Mouse (Mus musculus): ENCODE results near the gene 4933416C03Rik. TPM values are rescaled to one million over a fixed set of nuclear protein-coding genes. Genes with fewer than 3 reads are reported as not detected.

The 4933416C03Rik gene
- total and polyA plus RNA-seq, 3 experiments, result not detected

- DNase-seq (ENCODE audit: low spot score), result no peak
- no peak for TF ChIP-seq POLR2AphosphoS5 (IDR thresholded peaks at IDR 0.05; ENCODE audit: insufficient replicate concordance, low read depth, low read length)
- no peak for TF ChIP-seq GATA1 (IDR thresholded peaks at IDR 0.05; ENCODE audit: borderline replicate concordance, low read length)
- no peak for TF ChIP-seq TAL1 (conservative IDR thresholded peaks at IDR 0.05; ENCODE audit: low read depth, low read length)
- TF ChIP-seq GATA2 (IDR thresholded peaks at IDR 0.05; ENCODE audit: borderline replicate concordance, low read depth, low read length), result no peak
- TF ChIP-seq CTCF (IDR thresholded peaks at IDR 0.05; ENCODE audit: low read depth, low read length), result no peak
- Histone ChIP-seq H3K4me3 (ENCODE audit: low read depth, low read length) (no peak overlapping the region), H3K9me3 (replicated peaks) (peaks cover 29% of the 10 kb centered on the region), H3K36me3 (replicated peaks) (no peaks in the 10 kb centered on the region), H3K4me1 (ENCODE audit: insufficient read depth, low read depth, low read length) (no peaks in the 10 kb centered on the region), H3K27me3 (ENCODE audit: insufficient read depth, low read length) (no peaks in the 10 kb centered on the region)
- ATAC-seq (ENCODE audit: extremely low read depth, insufficient number of reproducible peaks, low FRiP score, poor library complexity, severe bottlenecking), result no peak
Observed at GRCm38 (mm10) chr10:116140226-116140625, 26.5 kb upstream of the 4933416C03Rik start.

GRCm38 (mm10) chr10:116135187-116135586 is 21.5 kb upstream of the 4933416C03Rik start:
- DNase-seq (ENCODE audit: low spot score) (no peak), ATAC-seq (ENCODE audit: extremely low read depth, insufficient number of reproducible peaks, low FRiP score, poor library complexity, severe bottlenecking) (no peak)

GRCm38 (mm10) chr10:116132233-116132632 is 18.5 kb upstream of the 4933416C03Rik start:
- Histone ChIP-seq H3K4me3 (ENCODE audit: low read depth, low read length) (no peak overlapping the region), H3K4me1 (ENCODE audit: insufficient read depth, low read depth, low read length) (no peaks in the 10 kb centered on the region), H3K36me3 (replicated peaks) (no peaks in the 10 kb centered on the region), H3K9me3 (replicated peaks) (peaks cover 12% of the 10 kb centered on the region), H3K27me3 (ENCODE audit: insufficient read depth, low read length) (no peaks in the 10 kb centered on the region)
- no peak for ATAC-seq (ENCODE audit: extremely low read depth, insufficient number of reproducible peaks, low FRiP score, poor library complexity, severe bottlenecking)
- TF ChIP-seq GATA1 (IDR thresholded peaks at IDR 0.05; ENCODE audit: borderline replicate concordance, low read length) (no peak), TAL1 (conservative IDR thresholded peaks at IDR 0.05; ENCODE audit: low read depth, low read length) (no peak), GATA2 (IDR thresholded peaks at IDR 0.05; ENCODE audit: borderline replicate concordance, low read depth, low read length) (no peak), CTCF (IDR thresholded peaks at IDR 0.05; ENCODE audit: low read depth, low read length) (no peak), POLR2AphosphoS5 (IDR thresholded peaks at IDR 0.05; ENCODE audit: insufficient replicate concordance, low read depth, low read length) (no peak)
- no peak for DNase-seq (ENCODE audit: low spot score)

More at GRCm38 (mm10) chr10:116135187-116135586, 21.5 kb upstream of the 4933416C03Rik start:
- Histone ChIP-seq H3K36me3 (replicated peaks) (no peaks in the 10 kb centered on the region), H3K4me1 (ENCODE audit: insufficient read depth, low read depth, low read length) (no peaks in the 10 kb centered on the region), H3K4me3 (ENCODE audit: low read depth, low read length) (no peak overlapping the region), H3K9me3 (replicated peaks) (peaks cover 24% of the 10 kb centered on the region), H3K27me3 (ENCODE audit: insufficient read depth, low read length) (no peaks in the 10 kb centered on the region)
- TF ChIP-seq GATA1 (IDR thresholded peaks at IDR 0.05; ENCODE audit: borderline replicate concordance, low read length), result no peak
- no peak for TF ChIP-seq GATA2 (IDR thresholded peaks at IDR 0.05; ENCODE audit: borderline replicate concordance, low read depth, low read length)
- no peak for TF ChIP-seq POLR2AphosphoS5 (IDR thresholded peaks at IDR 0.05; ENCODE audit: insufficient replicate concordance, low read depth, low read length)

GRCm38 (mm10) chr10:116131223-116131622 is 17.5 kb upstream of the 4933416C03Rik start:
- H3K4me3 ChIP-seq (ENCODE audit: low read depth, low read length), result no peak overlapping the region
- TF ChIP-seq CTCF (IDR thresholded peaks at IDR 0.05; ENCODE audit: low read depth, low read length) (no peak), GATA1 (IDR thresholded peaks at IDR 0.05; ENCODE audit: borderline replicate concordance, low read length) (no peak), GATA2 (IDR thresholded peaks at IDR 0.05; ENCODE audit: borderline replicate concordance, low read depth, low read length) (no peak)
- no peaks in the 10 kb centered on the region for H3K27me3 ChIP-seq (ENCODE audit: insufficient read depth, low read length)
- ATAC-seq (ENCODE audit: extremely low read depth, insufficient number of reproducible peaks, low FRiP score, poor library complexity, severe bottlenecking), result no peak
- no peaks in the 10 kb centered on the region for H3K36me3 ChIP-seq (replicated peaks)
- no peak for DNase-seq (ENCODE audit: low spot score)
- H3K9me3 ChIP-seq (replicated peaks), result peaks cover 12% of the 10 kb centered on the region
- H3K4me1 ChIP-seq (ENCODE audit: insufficient read depth, low read depth, low read length), result no peaks in the 10 kb centered on the region

GRCm38 (mm10) chr10:116130401-116130800 is 16.7 kb upstream of the 4933416C03Rik start:
- H3K4me3 ChIP-seq (ENCODE audit: low read depth, low read length), result no peak overlapping the region
- DNase-seq (ENCODE audit: low spot score) (no peak), ATAC-seq (ENCODE audit: extremely low read depth, insufficient number of reproducible peaks, low FRiP score, poor library complexity, severe bottlenecking) (no peak)
- H3K27me3 ChIP-seq (ENCODE audit: insufficient read depth, low read length), result no peaks in the 10 kb centered on the region
- H3K36me3 ChIP-seq (replicated peaks), result no peaks in the 10 kb centered on the region
- H3K4me1 ChIP-seq (ENCODE audit: insufficient read depth, low read depth, low read length), result no peaks in the 10 kb centered on the region
- TF ChIP-seq GATA1 (IDR thresholded peaks at IDR 0.05; ENCODE audit: borderline replicate concordance, low read length) (no peak), GATA2 (IDR thresholded peaks at IDR 0.05; ENCODE audit: borderline replicate concordance, low read depth, low read length) (no peak), TAL1 (conservative IDR thresholded peaks at IDR 0.05; ENCODE audit: low read depth, low read length) (no peak), CTCF (IDR thresholded peaks at IDR 0.05; ENCODE audit: low read depth, low read length) (no peak), POLR2AphosphoS5 (IDR thresholded peaks at IDR 0.05; ENCODE audit: insufficient replicate concordance, low read depth, low read length) (no peak)
- peaks cover 9% of the 10 kb centered on the region for H3K9me3 ChIP-seq (replicated peaks)

- TF ChIP-seq GATA1 (IDR thresholded peaks at IDR 0.05; ENCODE audit: borderline replicate concordance, low read length) (no peak), TAL1 (conservative IDR thresholded peaks at IDR 0.05; ENCODE audit: low read depth, low read length) (no peak), GATA2 (IDR thresholded peaks at IDR 0.05; ENCODE audit: borderline replicate concordance, low read depth, low read length) (no peak), CTCF (IDR thresholded peaks at IDR 0.05; ENCODE audit: low read depth, low read length) (no peak), POLR2AphosphoS5 (IDR thresholded peaks at IDR 0.05; ENCODE audit: insufficient replicate concordance, low read depth, low read length) (no peak)
- Histone ChIP-seq H3K9me3 (replicated peaks) (peaks cover 8% of the 10 kb centered on the region), H3K27me3 (ENCODE audit: insufficient read depth, low read length) (no peaks in the 10 kb centered on the region), H3K36me3 (replicated peaks) (no peaks in the 10 kb centered on the region), H3K4me1 (ENCODE audit: insufficient read depth, low read depth, low read length) (no peaks in the 10 kb centered on the region), H3K4me3 (ENCODE audit: low read depth, low read length) (no peak overlapping the region)
- no peak for DNase-seq (ENCODE audit: low spot score)
- ATAC-seq (ENCODE audit: extremely low read depth, insufficient number of reproducible peaks, low FRiP score, poor library complexity, severe bottlenecking), result no peak
Observed at GRCm38 (mm10) chr10:116125364-116125763, 11.6 kb upstream of the 4933416C03Rik start.

- H3K4me3 ChIP-seq (ENCODE audit: low read depth, low read length), result no peak overlapping the region
- H3K9me3 ChIP-seq (replicated peaks), result peaks cover 6% of the 10 kb centered on the region
- DNase-seq (ENCODE audit: low spot score) (no peak), ATAC-seq (ENCODE audit: extremely low read depth, insufficient number of reproducible peaks, low FRiP score, poor library complexity, severe bottlenecking) (no peak)
- H3K27me3 ChIP-seq (ENCODE audit: insufficient read depth, low read length), result no peaks in the 10 kb centered on the region
- H3K36me3 ChIP-seq (replicated peaks), result no peaks in the 10 kb centered on the region
- TF ChIP-seq CTCF (IDR thresholded peaks at IDR 0.05; ENCODE audit: low read depth, low read length) (no peak), POLR2AphosphoS5 (IDR thresholded peaks at IDR 0.05; ENCODE audit: insufficient replicate concordance, low read depth, low read length) (no peak), TAL1 (conservative IDR thresholded peaks at IDR 0.05; ENCODE audit: low read depth, low read length) (no peak), GATA1 (IDR thresholded peaks at IDR 0.05; ENCODE audit: borderline replicate concordance, low read length) (no peak), GATA2 (IDR thresholded peaks at IDR 0.05; ENCODE audit: borderline replicate concordance, low read depth, low read length) (no peak)
- no peaks in the 10 kb centered on the region for H3K4me1 ChIP-seq (ENCODE audit: insufficient read depth, low read depth, low read length)
Observed at GRCm38 (mm10) chr10:116123808-116124207, 10.1 kb upstream of the 4933416C03Rik start.

Data from G1E (cell line).